Mouse (Mus musculus): ENCODE measurements around the gene Gpc4.
A peak's percentile ranks its signal among the peaks of the same experiment; 100 is the strongest.

Gpc4 gene

DNA sequence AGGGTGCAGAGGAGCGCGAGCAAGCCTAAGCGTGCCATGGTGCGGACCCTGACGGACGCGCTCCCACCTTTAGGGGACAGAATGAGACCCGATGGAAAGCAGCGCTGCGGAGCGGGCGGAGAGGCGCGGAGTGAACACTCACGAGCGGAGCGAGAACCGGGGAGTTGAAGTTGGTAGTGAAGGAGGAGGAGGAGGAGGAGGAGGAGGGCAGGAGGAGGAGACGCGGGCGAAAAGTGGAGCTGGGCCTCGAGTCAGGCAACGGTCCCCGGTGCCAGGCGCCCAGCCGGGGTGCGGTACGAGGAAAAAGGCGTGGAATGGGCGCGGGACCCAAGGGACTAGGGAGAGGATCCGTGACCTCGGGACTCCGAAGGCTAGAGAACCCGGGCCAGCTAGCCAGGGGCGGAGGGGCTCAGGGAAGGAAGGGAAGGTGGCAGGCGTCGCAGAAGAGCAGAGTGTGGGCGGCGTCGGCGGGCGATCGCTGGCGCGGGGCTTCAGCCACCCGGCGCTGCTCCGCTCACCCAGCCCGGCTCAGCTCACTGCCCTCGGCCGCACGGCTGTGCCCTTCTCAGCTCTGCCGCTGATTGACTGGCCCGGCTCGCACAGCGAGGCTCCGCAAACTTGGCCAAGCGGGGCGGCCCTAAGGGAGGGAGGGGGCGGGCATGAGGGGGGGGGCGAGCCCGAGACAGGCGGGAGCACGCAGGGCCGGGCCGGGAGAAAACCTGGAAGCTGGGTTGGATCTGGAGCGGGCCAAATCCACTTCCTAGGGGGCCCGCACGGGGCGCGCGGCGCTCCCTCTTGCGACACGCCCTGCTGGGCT, at the start of gene Gpc4:
Gene Gpc4, minus strand, starts transcription at position 515 of the 817 bp plus-strand sequence.
- peak; percentile 69 for DNase-seq (ENCODE audit: low read depth, low spot score)

DNA sequence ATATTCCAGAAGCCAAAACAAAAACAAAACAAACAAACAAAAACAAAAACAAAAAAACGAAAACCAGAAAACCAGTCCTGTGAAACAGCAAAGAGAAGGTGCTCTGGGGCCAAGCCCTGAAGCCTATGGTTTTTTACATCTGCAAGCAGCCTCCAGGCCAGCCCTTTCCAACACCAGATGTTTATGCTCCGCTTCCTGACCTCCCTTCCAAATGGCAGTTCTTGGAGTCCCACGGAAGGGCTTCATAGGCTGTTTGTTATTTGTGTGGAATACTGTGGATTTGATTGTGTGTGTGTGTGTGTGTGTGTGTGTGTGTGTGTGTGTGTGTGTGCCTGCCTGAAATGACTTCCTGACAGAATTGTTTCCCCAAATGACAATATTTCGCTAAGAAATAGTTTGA, 47.8 kb upstream of the Gpc4 start:
- no peak for DNase-seq (ENCODE audit: low read depth, low spot score)

DNA sequence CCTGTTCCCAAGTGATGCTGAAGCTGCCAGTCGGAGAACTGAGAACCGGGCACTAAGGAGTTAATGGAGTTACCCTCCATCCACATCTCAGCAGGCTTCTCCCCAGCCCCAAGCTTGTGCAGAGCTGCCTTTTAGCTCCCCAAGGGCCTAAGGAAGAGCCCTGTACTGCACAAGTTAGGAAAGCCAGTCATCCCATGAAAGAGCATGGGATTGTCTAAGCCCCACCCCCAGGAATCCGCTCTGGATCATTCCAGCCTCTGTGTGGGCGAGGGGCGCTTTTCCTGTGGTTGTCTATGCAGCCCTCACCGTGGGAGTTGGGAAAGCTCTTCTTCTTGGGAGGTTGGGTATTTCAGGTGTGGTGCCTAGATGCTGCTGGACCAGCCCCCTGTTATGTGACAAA, 34.8 kb upstream of the Gpc4 start:
- peak; percentile 78 for DNase-seq (ENCODE audit: low read depth, low spot score)

DNA sequence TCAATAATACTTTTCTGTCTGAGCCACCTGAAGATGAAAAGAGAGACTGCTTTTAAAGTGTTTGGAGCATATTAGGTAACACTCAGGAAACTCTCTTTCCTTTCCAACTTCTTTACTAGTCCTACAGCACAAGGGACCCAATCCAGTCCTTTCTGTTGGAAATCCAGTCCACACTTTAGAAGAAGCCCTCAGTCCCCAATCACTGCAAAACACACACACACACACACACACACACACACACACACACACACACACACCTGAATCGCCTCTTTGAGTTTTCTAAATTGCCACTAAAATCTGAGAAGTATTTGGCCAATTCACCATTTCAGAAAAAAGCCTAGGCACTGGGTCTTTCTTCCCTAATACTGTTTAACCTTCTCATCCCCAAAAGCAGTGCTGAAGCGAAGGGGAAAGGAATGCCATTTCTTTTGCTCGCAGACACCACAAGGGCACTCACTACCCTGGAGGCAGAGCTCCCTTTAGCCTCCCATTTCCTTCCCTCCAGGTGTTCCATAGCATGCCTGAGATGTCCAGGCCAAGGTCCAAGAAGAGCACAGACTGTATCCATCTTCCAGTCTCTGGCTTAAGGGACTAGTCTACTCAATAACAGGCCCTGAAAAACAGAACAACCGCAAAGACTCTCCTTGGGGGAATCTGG, 28.4 kb upstream of the Gpc4 start:
- peak; percentile 71 for DNase-seq (ENCODE audit: low read depth, low spot score)

DNA sequence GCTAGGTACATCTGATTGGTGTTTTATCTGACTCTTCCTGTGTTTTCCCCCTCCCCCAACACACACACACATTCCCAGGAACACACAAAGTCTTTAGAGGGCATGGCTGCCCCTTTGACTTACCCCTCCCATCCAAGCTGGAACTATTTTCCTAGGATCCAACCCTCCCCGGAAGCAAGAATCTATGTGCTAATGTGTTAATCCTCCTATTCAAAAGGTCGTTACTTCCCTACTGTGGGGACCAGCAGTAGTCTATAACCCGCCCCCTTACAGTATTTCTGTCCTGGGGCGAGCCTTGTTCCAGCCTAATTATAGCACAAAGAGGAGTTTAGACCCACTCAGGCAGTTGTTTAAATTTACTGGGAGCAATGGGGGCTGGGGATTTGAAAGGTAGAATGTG, 24.0 kb upstream of the Gpc4 start:
- peak; percentile 89 for DNase-seq (ENCODE audit: low read depth, low spot score)

DNA sequence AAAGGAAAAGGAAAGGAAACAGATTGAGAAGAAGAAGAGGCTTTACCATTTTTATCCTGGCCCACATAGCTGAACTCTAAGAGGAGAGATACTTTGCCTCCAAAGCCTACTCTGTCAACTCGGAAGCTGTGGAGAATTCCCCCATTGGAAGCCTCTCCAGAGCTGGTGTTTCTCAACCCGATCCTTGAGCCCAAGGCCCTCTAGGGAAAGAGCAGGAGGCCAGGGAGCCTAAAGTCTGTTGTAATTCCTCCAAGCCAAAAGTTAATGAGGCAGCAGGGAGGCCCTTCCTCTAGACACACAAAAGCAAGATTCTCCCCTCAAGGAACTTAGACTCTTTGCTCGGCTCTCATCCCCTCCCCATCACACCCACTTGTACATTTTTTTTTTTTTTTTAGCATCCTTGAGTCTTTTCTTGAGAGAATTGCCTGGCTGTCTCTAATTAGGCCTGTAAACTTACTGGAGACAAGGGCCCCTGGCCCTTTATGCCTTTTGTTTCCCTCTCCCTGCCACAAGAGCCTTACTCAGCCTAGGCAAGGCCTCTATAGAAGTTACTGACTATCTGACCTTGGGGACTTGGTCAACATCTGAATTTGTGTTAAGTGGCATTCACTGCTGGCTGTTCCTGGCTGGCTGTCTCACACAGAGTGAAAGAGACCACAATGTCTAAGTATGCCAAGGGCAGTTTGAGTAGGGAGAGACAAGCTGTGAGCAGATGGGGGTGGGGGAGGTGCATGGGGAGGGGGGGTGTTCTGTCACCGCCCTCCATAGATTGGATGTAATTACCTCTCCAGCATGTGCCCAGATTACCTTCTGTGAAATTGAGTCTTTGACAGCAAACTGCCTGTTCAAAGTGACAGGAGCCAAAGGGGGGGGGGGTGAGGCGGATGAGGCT, 18.7 kb upstream of the Gpc4 start:
- DNase-seq (ENCODE audit: low read depth, low spot score), result peak; percentile 58

DNA sequence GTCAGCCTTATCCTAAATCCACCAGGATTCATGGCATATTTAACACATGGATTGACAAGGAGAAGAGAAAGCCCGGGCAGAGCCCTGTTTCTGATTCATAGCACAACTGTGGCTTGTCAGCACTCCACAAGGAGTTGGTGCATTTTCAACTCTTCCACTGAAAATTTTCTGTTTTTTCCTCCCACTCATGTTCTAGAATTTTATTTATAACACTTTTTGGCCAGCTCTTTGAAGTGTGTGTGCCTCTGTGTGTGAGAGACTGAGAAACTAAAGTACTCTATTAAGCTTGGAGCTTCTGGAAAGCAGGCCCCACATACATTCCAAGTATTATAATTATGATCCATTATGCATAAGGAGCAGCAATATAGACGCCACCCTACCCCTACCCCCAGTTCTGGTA, 16.3 kb upstream of the Gpc4 start:
- no peak for DNase-seq (ENCODE audit: low read depth, low spot score)

DNA sequence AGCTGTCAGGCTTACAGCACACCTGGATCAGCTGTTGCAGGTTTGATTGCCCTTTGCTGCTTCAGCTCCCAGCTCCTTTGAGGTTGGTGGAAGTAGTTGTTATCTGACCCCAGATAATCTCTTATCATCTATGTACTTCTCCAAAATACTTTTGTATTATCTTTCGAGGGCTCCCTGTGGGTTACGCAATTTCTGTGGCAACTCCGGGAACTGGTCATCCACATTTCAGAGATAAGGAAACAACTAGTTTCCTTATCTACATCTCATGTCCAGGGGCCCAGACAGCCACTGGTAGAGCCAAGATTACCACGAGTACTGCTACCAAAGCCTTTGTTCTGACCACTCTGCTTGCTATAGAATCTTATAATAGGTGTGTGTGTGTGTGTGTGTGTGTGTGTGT, 12.0 kb upstream of the Gpc4 start:
- DNase-seq (ENCODE audit: low read depth, low spot score), result no peak

DNA sequence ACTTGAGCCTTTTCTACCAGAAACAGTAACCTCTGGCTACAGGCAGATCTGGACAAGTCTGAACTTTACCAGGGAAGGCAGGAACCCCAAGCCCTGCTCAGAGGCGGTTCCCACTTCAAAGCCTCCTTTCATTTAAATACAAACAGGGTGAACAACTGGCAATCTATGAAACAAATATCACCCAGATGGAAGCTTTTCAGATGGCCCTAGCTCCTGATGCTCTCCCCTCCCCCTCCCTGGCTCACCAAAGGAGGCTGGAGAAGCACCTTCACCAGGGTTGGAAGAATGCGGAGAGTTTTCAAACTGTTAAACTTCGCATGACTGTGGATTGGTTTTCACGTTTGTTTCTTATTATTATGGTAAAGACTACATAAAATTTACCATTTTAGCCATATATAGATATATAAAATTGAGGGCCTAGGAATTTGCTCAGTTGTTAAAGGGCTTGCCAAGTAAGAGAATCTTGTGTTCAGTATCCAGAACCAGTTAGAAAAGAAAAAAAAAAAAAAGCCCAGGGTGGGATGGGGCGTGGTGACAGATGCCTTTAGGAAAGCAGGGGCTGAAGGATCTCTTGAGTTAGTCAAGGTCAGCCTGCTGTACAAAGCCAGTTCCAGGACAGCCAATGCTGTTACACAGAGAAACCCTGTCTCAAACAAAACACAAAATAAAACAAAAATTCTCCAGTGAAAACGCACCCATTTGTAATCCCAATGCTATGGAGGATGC, 2.6 kb upstream of the Gpc4 start:
- DNase-seq (ENCODE audit: low read depth, low spot score), result peak; percentile 90

DNA sequence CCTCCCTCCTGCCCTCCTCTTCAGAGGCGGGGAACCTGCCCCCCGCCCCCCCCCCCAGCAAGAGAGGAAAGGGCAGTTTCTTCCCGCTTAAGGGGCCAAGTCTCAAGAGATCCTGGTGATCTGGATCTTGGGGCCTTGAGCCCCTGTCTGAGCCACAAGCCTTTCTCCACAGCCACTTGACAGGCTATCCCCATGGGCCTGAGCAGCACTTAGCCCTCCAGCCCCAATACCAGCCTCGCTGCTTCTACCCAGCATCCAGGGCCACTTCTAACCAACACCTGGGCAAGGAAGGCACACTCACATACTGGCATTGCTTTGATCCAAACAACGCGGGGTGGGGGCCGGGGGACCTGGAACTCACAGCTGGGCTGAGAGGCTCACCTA, 495 bp upstream of the Gpc4 start:
- DNase-seq (ENCODE audit: low read depth, low spot score), result no peak

DNA sequence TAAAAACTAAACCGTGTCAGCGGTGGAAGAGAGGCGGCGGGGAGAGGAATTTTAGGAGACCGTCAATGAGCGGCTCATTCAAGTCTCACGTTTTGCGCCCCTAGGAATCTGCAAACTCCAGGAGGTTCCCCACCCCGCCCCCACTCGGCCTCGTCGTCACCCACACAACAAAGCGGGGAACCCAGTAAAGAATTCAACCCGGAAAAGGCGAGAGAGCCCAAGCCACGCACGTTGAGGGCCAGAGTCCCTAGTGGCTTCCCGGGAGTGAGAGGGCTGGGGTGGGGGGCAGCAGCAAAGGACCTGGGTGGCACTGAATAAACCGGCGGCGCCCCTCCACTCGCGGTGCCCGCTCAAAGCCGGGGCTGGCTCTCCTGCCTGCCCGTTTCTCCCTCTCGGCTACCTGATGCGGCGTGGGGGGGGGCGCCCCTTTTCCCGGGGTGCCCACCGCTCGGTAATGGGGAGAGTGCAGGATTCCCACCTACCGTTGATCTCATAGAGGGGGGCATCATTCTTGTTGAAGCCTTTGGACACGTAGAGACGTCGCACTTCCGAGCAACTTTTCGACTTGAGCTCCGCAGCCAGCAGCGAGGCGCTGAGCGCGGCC, 816 bp downstream of the Gpc4 start:
- no peak for DNase-seq (ENCODE audit: low read depth, low spot score)

DNA sequence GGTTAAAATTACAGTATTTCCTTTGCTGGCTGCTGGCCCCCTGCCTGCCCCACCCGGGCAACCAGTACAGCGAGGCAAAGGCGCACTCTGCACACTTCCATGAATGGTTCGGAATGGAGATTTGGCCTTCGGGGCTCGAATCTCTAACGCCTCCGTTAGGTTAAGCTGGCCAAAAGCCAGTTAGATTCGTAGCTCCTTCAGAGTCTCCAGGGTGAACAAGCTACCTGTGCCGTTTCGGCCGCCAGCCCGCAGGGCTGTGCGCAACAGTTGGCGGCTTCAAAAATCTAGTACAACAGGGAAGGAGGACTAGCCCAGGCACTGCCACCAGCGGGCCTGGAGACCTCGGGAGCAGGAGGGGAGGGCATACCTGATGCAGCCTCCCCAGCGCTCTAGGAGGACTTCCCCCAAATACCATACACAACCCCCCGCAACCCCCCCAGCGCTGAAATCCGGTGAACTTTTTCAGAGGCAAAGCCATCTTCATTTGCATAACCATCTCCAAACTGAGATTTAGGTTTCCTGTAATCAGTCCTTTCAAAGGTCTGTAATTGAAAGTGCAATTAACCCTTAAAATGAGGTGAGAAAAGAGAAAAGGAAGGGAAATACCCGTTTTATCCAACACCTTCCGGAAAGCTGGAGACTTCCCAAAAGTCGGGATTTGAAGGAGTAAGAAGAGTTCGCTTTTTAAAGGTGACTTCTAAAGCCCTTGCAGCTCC, 1.5 kb downstream of the Gpc4 start:
- DNase-seq (ENCODE audit: low read depth, low spot score), result peak; percentile 49

DNA sequence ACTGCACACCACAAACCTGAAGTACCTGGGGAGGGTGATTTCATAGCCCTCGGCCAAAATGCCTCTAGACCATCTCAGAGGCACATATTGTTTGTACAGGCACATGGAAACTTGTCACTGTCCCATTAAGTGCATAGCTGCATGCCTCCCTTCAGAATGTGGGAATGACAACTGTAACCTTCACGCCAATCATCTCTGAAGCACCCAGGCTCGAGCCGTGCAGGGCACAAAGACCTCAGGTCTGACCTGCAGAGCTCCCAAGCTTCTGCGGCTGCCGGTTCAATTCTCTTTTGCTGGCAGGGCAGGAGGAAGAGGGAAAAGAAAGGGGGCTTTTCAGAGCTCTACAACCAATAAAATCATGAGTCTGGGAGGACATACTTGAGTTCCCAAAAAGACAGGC, 2.3 kb downstream of the Gpc4 start:
- DNase-seq (ENCODE audit: low read depth, low spot score), result no peak

DNA sequence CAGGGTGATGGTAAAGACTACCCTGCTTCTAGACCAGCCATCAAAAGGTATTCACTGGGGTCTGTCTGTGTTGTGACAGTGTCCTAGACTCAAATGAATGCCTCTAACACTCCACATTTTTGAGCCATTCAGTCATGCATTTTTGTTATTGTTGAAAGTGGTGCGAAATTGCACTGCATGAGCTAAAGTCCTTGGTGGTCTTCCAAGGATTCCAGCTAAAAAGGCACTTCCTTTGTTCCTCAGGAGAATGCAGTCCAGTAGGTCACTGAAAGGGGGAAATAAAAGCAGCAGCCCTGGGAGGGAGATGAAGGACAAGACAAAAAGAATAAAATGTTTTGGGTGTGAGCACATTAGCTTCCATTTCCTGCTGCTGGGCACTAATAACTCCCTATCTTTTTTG, 2.8 kb downstream of the Gpc4 start:
- DNase-seq (ENCODE audit: low read depth, low spot score), result no peak

DNA sequence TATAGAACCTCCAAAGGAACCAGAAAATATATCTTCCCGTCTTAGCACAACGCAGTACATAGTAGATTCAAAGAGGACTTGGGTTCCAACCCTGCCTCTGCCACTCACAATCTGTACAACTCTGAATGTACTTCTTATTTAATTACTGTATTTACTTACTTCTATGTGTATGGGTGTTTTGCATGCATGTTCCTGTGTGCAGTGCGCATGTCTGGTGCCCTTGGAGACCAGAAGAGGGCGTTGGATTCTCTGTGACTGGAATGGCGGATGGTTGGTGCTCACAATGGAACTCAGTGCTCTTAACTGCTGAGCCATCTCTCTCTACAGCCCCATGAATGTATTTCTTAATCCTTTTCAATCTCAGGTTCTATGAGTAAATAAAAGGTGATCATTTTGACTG, 5.4 kb downstream of the Gpc4 start:
- no peak for DNase-seq (ENCODE audit: low read depth, low spot score)

DNA sequence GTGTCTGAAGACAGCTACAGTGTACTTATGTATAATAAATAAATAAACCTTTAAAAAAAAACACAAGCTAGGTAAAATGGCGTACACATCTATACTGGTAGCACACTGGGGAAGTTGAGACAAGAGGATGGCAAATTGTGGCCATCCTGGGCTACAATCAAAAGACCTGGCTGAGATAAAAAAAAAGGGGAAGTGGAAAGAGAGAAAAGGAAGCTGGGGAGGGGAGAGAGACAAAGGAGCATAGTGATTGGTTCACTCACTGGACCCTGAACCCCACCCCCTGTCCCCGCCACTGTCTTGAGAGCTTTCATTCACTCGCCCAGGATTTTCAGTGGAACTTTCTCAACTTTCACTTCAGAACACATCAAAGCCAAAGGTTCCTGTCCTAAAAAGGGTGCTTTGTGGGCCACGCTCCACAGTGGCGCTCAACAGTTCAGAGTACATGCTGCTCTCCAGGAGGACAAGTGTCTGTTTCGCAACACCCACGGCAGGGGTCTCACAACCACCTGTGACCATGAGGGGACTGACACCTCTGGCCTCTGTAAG, 9.6 kb downstream of the Gpc4 start:
- no peak for DNase-seq (ENCODE audit: low read depth, low spot score)

DNA sequence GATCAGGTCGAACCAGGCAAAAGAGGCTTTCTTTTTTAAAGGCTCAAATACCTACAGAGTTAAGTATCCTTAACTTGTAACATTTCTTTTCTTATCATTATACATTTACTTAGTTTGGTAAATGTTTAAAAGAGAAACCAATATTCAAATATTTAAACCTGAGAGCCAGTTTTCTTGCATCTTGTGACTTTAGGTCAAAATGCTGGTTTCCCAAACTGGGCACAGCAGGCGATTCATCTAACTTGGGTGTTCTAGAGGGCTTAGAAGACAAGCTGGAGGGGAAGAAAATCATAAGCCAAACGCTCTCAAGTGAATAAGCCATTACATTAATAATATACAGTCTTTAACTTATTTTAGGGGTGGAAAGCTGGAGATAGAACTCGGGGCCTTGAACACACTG, 10.2 kb downstream of the Gpc4 start:
- DNase-seq (ENCODE audit: low read depth, low spot score), result no peak

DNA sequence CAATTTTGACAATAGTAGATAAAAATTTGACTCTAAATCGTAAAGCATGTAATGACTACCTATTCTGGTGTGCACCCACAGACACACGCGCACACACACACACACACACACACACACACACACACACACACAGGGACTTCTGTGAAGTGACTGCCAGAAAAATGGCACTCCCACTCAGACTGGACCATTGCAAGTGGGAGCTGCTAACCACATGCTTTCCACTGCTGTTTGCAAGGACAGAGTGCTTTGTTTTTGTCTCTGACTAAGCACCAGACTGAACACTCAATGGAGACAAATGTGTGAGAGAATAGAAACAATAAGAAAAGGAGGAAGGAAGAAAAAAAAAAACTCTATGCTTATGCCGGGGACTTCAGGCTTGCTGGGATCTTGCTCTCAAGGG, 11.6 kb downstream of the Gpc4 start:
- no peak for DNase-seq (ENCODE audit: low read depth, low spot score)

DNA sequence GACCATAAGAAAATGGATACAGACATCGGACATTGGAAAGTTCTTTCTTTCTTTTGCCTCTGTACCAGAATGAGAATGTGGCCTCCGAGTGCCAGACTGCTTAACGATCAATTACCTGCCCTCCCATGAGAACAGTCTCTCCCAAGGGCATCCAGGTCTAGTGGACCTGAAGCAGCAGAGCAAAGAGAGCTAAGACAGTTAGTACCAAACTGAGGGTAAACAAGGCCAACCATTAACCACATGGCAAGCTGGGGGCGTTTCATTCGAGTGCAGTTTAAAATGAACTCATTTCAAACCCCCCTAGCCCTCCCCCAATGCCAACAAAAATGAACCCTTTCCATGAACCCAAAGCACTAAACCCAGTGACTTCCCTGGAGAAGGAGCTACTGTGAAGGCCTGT, 12.1 kb downstream of the Gpc4 start:
- no peak for DNase-seq (ENCODE audit: low read depth, low spot score)

DNA sequence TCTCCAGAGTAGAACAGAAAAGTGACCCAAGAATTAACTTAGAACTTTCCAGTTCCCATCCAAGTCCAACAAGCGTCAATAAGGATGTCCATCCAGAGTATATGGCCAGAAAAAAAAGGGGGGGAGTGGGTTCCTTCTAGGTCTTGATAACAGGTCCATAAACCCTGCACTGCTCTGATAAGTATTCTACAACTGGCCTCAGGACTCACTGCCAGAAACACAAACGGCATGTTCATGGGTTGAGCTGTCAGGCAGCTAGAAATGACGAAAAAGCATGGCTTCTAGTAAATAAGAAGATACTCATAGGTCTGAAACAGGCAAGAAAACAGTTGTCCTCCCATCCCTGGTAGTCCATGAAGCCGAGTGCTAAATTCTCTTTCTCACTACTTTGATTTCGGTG, 13.5 kb downstream of the Gpc4 start:
- DNase-seq (ENCODE audit: low read depth, low spot score), result no peak

Data from ES-CJ7 (cell line).